Mouse (Mus musculus): ENCODE data around the gene Itsn1.

The Itsn1 gene

DNA sequence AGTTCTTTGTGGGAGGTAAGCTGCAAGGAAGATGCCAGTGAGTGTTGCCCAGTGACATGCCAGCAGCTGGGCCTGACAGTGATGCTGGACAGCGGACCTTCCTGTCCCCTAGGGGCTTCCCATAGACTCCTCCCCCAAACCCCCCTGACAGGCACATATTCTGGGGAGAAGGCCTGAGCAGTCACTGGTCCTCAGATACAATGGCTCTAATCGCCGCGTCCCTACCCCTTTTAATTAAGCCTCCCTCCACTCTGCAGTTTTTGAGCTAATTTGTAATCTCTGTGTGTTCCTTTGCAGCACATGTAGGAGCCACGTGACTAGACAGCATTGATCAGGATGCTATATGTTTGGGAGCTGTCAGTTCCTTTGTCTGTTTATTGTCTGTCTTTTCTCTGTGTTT, 41.6 kb downstream of the Itsn1 start:
- DNase-seq = no peak

DNA sequence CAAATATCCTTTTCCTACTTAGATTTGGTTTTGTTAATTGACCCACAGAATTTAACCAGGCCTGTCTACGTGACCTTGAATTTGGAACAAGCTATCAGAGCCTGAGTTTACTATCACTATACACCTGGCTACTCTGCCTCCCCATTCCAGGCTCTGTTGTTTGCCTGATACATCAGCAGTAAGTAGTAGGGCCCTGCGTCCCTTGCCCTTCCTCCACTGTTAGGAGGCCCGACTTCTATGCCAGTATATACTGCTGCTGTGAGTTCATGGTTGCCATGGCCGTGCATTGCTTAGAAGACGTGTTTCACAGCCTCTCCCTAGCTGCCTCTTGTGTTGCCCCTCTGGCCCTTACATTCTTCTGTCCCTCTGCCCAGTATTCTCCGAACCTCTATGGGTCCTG, 42.3 kb downstream of the Itsn1 start:
- no peak for DNase-seq

DNA sequence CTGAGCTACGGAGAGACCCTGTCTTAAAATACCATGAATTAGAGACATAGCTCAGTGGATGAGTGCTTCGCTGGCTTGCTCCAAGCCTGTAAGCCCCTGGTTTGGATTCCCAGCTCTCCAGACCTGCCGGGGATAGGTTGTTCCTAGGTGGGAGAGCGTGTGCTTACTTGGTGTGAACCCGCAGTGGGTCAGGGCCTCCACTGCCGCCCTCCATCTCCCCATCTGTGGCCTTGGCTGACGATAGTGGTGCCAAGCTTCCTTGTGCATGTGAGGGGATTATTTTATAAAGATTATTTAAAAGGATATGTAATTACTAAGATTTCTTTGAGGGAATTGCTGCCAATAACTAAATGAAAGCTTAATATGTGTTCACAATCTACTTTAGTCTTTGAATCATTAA, 43.5 kb downstream of the Itsn1 start:
- no peak for DNase-seq

DNA sequence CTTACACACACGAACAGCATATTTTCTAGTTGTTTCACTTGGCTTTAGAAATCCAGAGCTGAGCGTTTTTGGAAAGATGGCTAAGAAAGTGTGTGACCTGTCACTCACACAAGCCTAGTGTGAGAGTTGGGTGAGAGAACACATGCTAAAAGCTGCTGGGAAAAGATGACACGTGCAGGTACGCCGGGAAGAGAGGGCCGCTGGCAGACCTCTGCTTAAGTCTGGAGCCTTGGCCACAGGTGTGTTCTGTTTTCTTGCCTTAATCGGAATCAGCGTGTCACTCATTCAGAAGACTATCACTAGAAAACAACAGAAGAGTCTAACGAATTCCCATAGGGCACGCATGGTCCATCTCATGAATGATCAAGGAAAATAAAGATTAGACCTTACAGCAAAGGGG, 50.5 kb downstream of the Itsn1 start:
- DNase-seq = no peak

DNA sequence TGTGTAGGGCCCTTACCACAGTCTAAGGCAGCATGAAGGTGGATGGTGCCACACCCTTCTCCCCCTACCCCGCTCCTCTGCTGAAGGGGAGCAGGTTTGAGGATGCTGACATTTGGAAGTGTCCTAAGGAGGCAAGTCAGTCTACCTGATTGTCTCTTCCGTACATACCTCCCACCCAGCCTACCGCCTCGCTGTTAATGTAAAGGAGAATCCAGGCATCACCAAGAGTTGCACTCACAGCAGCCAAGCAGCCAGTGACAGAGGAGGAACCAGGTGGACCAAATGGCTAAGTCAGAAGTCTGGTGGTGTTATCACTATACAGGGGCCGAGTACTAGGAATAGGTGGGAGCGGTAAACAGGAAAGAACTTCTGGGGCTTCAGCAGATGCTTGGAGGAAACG, 51.1 kb downstream of the Itsn1 start:
- DNase-seq = no peak

- DNase-seq = no peak
These were observed 51.7 kb downstream of the Itsn1 start for GRCm38 (mm10) chr16:91780826-91781225.

DNA sequence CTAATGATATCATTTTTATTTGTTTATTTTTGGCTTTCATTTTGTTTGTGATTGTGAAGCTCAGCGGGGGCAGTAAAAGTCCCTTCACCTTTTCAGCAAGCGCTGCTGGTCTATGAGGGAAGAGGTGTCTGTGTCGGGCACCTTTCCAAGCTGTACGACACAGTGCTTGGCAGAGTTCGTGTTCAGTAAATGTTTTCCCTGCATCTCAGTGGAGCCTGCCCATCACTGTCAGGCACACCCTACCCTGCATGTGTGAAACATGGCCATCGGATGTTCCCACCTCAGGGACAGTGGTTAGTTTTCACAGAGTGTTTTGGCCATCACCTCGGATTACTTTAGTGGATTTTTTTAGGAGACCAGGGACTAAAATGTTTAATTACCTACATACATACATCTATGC, 54.1 kb downstream of the Itsn1 start:
- DNase-seq = no peak

GRCm38 (mm10) chr16:91784298-91784697, 55.2 kb downstream of the Itsn1 start:
- DNase-seq = no peak

DNA sequence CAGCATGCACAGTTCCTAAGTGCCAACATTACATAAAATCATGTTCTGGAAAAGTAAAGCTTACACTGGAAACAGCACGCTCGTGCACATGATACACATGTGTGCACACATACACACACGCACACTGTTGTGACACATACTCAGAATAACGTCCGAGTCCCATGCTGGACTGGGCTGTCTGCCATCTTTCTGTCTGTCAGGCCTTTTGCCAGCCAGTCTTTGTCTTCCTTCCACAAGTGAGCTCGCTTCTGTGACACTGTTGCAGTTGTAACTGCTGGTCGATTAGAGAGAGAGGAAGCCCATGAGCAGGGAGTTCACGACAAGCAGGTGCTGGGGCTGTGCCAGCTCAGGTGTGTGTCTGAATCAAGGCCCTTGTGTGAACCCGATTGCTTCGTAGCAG, 57.3 kb downstream of the Itsn1 start:
- DNase-seq = no peak

- DNase-seq = no peak
These were observed 60.6 kb downstream of the Itsn1 start for GRCm38 (mm10) chr16:91789728-91790127.

GRCm38 (mm10) chr16:91792477-91793196, 63.6 kb downstream of the Itsn1 start:
- no peak for DNase-seq

- no peak for DNase-seq
These were observed 64.6 kb downstream of the Itsn1 start for GRCm38 (mm10) chr16:91793507-91794278.

GRCm38 (mm10) chr16:91794306-91794705, 65.2 kb downstream of the Itsn1 start:
- DNase-seq = no peak

GRCm38 (mm10) chr16:91795044-91795443, 66.0 kb downstream of the Itsn1 start:
- no peak for DNase-seq

GRCm38 (mm10) chr16:91795606-91796005, 66.5 kb downstream of the Itsn1 start:
- DNase-seq = no peak

DNA sequence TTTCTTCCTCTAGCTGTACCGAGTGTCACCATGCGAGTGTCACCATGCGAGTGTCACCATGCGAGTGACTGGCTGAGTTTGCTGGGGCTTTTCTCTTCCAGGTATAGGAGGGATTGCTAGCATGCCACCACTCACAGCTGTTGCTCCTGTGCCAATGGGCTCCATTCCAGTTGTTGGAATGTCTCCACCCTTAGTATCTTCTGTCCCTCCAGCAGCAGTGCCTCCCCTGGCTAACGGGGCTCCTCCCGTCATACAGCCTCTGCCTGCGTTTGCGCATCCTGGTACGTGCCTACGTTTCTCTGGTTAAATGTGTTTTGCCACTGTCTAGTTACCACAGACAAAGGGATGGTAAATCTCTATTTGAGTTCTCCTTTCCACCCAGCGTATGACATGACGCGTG, 72.3 kb downstream of the Itsn1 start:
- no peak for DNase-seq

GRCm38 (mm10) chr16:91802461-91803062, 73.5 kb downstream of the Itsn1 start:
- no peak for DNase-seq

GRCm38 (mm10) chr16:91804418-91804817, 75.3 kb downstream of the Itsn1 start:
- no peak for DNase-seq

- DNase-seq = no peak
These were observed 75.8 kb downstream of the Itsn1 start for GRCm38 (mm10) chr16:91804831-91805230.

DNA sequence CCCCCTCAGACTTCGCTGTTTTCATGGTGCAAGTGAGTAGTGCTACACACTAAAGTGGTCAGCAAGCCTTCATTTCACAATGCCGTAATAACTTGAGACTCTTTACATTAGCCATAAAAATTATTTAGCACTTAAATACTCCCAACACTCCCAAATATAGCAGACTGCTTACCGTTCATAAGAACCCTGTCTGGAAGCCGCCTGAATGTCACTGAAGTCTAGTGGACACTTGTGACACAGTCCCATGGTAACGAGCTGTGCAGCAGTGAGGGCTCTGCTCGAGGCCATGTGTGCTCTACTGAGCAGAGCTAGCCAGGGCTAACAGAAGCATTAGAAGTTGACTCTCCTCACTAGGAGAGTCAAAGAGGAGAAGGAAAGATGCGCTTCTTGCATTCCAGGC, 81.2 kb downstream of the Itsn1 start:
- DNase-seq = no peak

GRCm38 (mm10) chr16:91811339-91811738, 82.3 kb downstream of the Itsn1 start:
- no peak for DNase-seq

DNA sequence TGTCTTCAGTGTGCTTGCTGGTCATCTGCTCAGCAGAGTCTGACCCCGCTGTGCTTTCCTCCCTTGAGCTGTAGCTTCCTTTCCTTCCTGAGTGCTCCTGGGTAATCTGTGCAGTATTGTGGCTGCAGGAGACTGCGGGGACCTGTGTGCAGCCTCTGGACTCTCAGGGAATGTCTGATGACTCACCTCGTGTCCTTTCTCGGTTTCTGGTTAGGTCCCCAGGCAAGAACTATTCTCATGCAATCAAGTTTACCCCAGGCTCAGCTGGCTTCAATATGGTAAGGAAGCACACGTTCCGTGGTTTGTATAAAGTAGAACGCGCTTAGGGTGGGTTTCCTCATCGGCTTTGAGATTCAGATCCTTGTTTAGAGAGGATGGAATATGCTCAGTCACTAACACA, 82.8 kb downstream of the Itsn1 start:
- DNase-seq = no peak

DNA sequence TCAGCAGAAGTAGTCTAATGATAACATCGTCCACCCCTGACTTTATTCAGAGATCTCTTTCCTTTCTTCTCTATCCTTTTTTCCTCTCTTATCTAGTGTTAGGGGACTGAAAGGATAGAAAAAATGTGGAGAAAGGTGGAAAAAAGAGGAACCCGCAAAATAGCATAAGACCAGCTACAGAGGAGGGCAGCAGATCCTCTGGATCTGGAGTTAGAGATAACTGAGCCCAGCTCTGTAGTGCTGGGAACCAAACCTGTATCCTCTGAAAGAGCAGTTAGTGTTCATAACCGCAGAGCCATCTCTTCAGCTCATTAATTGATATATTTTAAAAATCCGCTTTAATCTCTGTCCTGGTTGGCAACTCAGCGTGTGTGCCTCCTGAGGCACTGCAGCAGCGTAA, 84.5 kb downstream of the Itsn1 start:
- DNase-seq = no peak

DNA sequence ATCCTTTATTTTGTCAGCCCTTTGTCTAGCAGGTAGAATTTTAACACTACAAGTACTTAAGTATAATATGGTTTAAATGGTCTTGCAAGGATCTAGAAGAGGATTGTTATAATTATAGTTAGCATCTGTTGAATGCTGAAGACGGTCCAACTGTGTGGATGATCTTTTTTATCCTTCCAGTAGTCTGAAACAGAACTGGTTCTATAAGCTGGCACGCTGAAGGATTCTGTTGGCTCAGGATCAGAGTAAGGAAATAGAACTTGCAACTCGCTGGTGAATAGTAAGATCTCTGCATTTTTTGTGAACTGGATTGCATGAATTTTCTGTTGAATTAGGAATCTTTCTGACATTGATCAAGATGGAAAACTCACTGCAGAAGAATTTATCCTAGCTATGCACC, 86.0 kb downstream of the Itsn1 start:
- DNase-seq = peak; percentile 43
